Mouse (Mus musculus): ENCODE measurements at regions not wholly inside any gene's neighbourhood (a gene's known extent, or its start where the extent isn't known, plus 50 kb on each side); places are given as distances from the start of the nearest gene placed in this dataset.
A peak's percentile ranks its signal among the peaks of the same experiment; 100 is the strongest.

- peaks cover 70% of the 10 kb centered on the region for H3K27me3 ChIP-seq (replicated peaks; ENCODE audit: insufficient read depth, low read length)
- ATAC-seq (no peak), DNase-seq (ENCODE audit: low spot score) (no peak)
- H3K36me3 ChIP-seq (ENCODE audit: insufficient read depth, low read length): no peaks in the 10 kb centered on the region
- 2% methylated on average over 26 of the region's 26 CpGs for WGBS
- peak overlapping the region; percentile 16 for H3K4me3 ChIP-seq (ENCODE audit: low read depth, low read length)
- H3K4me1 ChIP-seq (ENCODE audit: insufficient read depth, low read depth, low read length): peaks cover 5% of the 10 kb centered on the region; the same call in 1 of the 2 replicates
- TF ChIP-seq EP300 (IDR thresholded peaks at IDR 0.05) (no peak), CTCF (IDR thresholded peaks at IDR 0.05) (no peak)
- no peak overlapping the region for H3K9ac ChIP-seq (replicated peaks; ENCODE audit: low read depth)
- no peaks in the 10 kb centered on the region for H3K9me3 ChIP-seq (ENCODE audit: low read length)
- peak overlapping the region; percentile 25; the same call in 1 of the 2 replicates for H3K4me2 ChIP-seq (replicated peaks; ENCODE audit: low read depth, low read length)
- no peak overlapping the region for H3K27ac ChIP-seq (ENCODE audit: low read length)
Observed at GRCm38 (mm10) chr13:94710574-94711172, 78.0 kb upstream of the Tbca start.

- Histone ChIP-seq H3K9me3 (ENCODE audit: low read length) (no peaks in the 10 kb centered on the region), H3K4me3 (ENCODE audit: low read depth, low read length) (no peak overlapping the region), H3K4me2 (replicated peaks; ENCODE audit: low read depth, low read length) (no peak overlapping the region), H3K27ac (ENCODE audit: low read length) (no peak overlapping the region), H3K9ac (replicated peaks; ENCODE audit: low read depth) (no peak overlapping the region), H3K4me1 (ENCODE audit: insufficient read depth, low read depth, low read length) (peaks cover 5% of the 10 kb centered on the region; the same call in 1 of the 2 replicates), H3K36me3 (ENCODE audit: insufficient read depth, low read length) (no peaks in the 10 kb centered on the region), H3K27me3 (replicated peaks; ENCODE audit: insufficient read depth, low read length) (peaks cover 43% of the 10 kb centered on the region)
- DNase-seq (ENCODE audit: low spot score) (no peak), ATAC-seq (no peak)
- WGBS: 34% methylated on average over 3 of the region's 3 CpGs
- no peak for TF ChIP-seq EP300 (IDR thresholded peaks at IDR 0.05)
- TF ChIP-seq CTCF (IDR thresholded peaks at IDR 0.05): no peak
Observed at GRCm38 (mm10) chr13:94713451-94713850, 75.3 kb upstream of the Tbca start.

- Histone ChIP-seq H3K36me3 (ENCODE audit: insufficient read depth, low read length) (no peaks in the 10 kb centered on the region), H3K4me3 (ENCODE audit: low read depth, low read length) (no peak overlapping the region), H3K9me3 (ENCODE audit: low read length) (no peaks in the 10 kb centered on the region), H3K27ac (ENCODE audit: low read length) (no peak overlapping the region), H3K4me2 (replicated peaks; ENCODE audit: low read depth, low read length) (no peak overlapping the region), H3K4me1 (ENCODE audit: insufficient read depth, low read depth, low read length) (no peaks in the 10 kb centered on the region), H3K9ac (replicated peaks; ENCODE audit: low read depth) (no peak overlapping the region), H3K27me3 (replicated peaks; ENCODE audit: insufficient read depth, low read length) (no peaks in the 10 kb centered on the region)
- ATAC-seq (no peak), DNase-seq (ENCODE audit: low spot score) (no peak)
- TF ChIP-seq EP300 (IDR thresholded peaks at IDR 0.05) (no peak), CTCF (IDR thresholded peaks at IDR 0.05) (no peak)
- 60% methylated on average over 3 of the region's 4 CpGs for WGBS
Observed at GRCm38 (mm10) chr13:94721625-94722024, 67.1 kb upstream of the Tbca start.
